Mouse (Mus musculus) ES-Bruce4 (cell line): ENCODE measurements around the gene Ttc7b.

Experiments
- CTCF ChIP-seq: IDR thresholded peaks from one replicate; pipeline ENCODE4 v1.8.1; 2011; ENCODE audit warnings: low read depth, low read length
- POLR2A ChIP-seq: IDR thresholded peaks from one replicate; pipeline ENCODE4 v1.8.1; 2011; ENCODE audit warnings: low read length; ENCODE audit not compliant: insufficient read depth

DNA sequence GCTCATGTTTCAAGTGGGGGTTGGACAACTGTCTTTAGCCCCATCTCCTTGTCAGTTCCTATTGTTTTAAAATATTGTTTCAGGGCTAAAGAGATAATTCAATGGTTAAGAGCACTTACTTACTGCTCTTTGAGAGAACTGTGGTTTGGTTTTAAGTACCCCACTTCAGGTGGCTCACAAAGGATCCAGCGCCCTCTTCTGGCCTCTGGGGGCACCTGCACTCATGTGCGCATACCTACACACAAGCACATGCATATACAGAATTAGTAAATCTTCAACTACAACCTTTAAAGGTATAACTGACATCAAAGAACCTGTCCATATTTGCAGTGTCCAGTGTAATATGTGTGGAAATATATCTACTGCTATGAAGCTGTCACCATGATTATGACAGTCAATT lies 226.2 kb downstream of the Ttc7b start:
- TF ChIP-seq CTCF (peak; percentile 59), POLR2A (no peak)
